Mouse (Mus musculus) 3134 (cell line): Measurements from ENCODE around the gene Ly86.

Source experiments
- DNase-seq: peaks from one replicate; pipeline ENCODE4 v3.0.0-alpha.2; 2011; ENCODE audit warnings: low spot score; ENCODE audit not compliant: insufficient read length; ENCODE audit errors: extremely low read depth

Ly86 gene

DNA sequence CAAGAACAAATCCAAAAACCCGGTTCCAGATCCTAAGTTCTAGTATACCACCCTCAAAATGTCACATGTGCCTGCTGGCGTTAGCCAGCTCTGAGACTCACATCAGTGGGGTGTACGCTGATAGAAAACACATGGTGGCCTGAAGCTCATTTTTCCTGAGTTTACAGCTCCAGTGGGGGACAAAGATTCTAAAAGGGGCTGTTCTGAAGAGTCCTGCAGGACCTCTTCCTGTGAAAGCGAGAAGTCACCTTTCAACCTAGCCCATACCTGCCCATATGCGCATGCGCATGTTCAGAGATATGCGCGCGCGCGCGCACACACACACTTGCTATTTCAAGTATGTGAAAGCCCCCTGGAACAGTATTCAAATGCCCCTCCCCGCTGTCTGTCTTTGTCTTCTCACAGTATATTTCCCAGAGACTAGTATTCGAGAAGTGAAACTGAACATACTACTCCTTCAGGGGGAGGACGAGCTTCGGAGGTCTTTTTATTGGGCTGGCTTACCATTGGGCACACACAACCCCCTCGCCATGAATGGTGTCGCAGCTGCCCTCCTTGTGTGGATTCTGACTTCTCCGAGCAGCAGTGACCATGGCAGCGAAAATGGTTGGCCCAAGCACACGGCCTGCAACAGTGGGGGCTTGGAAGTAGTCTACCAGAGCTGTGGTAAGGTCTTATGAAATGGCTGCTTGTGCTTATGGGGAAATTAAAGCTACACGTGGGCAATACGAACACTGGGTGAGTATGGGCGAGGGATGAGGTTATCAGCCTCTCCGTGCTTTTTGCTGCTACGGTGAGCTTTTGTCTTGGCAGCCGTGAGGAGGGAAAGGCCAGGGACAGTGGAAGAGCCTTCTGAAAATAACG lies at the start of gene Ly86:
TSS of gene Ly86 (plus strand) at position 300 of the 864 bp plus-strand sequence.
- DNase-seq, result no peak

DNA sequence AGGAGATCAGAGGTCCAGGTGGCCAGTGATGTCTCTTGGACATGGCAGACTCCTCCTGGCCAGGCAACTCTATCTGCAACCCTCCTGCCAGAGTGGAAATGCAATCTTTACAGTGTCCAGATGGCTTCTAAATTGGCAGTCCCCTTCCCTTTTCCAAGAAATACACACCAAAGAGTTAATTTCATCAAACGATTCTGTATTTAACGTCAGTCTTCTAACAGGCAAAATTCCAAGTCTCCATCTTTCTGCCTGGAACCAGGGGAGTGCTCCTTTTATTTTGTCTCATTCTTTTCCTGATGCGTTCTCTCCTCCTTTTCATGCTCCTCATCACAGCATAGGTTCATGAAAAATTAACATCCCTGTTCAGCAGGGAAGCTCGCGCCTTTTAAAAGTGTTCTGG lies 47.1 kb upstream of the Ly86 start:
- DNase-seq, result no peak

GRCm38 (mm10) chr13:37298856-37299255 lies 46.2 kb upstream of the Ly86 start:
- no peak for DNase-seq

DNA sequence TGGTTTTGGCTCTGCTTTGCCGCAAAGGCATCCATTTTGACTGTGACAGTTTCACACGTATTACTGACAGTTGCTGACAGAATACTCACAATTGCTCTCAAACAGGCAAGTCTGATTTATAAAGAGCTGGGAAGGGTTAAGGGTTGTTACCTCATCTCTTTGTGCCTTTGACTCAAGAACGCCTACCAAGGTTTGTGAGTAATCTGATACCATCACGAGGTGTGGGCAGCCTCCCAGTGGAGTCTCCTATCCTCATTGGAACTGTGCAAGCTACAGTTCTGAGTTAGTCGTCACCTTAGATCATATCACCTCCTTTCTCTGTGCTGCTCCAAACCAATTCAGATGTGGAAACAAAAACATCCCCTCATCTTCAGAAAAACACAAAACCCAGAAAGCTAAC lies 42.1 kb upstream of the Ly86 start:
- no peak for DNase-seq

GRCm38 (mm10) chr13:37308006-37308405 lies 37.0 kb upstream of the Ly86 start:
- DNase-seq, result no peak

- DNase-seq, result no peak
Measured at GRCm38 (mm10) chr13:37309296-37309695, 35.7 kb upstream of the Ly86 start.

GRCm38 (mm10) chr13:37310331-37310730 lies 34.7 kb upstream of the Ly86 start:
- no peak for DNase-seq

DNA sequence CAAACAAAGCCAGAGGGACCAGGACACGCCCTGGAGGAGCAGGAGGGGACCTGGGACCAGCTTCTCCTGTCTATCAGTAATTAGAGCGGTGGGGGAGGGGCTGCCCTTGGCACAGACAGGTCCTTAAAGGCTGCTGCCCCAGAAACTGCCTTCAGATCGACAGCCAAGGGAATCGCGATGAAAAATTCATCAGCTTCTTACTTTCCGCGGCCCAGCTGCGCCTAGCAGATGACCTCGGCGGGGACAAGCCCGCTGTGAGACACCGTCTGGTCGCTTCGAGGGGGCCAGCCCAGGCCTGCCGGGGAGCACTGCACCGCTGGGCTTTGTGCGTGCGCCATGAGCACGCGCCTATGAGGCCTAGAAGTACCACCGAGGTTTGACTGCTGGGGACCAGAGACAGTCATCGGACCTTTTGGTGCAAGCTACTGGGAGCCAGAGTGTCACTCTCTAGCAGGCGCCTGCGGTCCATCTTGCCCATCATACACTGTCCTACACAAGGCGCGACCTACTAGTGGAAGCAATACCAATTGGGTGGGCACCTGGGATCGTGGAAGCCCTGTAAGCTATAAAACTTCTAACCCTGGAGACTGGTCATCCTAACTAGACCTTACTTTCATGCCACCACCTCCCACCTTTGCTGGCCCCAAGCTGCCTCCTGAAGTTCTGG lies 33.3 kb upstream of the Ly86 start:
- DNase-seq, result no peak

DNA sequence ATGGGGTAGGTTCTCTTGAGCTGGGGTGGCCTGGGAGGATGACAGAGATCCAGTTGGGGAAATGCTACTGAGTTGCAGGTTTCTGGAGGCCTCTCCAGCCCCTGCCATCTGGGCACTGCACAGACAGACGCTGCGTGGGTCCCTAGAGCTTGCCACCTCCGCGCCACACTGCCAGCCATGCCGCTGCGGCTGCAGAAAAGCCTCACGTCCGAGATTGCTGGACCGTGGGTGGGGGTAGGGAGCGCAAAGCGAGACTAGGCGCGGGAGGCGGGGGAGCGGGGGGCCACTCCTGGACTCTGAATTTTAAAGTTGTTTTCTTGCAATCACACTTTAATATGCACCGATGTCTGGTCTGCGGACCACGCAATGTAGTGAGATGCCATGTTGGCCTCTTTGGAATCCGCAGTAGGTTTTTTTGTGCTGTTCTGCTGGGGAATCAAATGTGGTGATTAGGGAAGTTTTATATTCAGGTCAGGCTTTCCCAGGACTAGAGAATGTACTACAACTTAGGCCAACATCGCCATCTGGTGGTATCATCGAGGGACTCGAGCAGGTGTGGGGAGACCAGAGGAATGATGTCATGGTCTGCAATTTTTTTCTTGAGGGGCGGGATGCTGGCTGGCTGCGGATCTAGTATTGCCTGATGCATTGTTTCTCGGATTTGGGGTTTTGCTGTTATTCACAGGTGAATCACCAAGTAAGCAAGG lies 32.6 kb upstream of the Ly86 start:
- peak; percentile 27 for DNase-seq

- no peak for DNase-seq
Measured at GRCm38 (mm10) chr13:37312951-37313350, 32.1 kb upstream of the Ly86 start.

DNA sequence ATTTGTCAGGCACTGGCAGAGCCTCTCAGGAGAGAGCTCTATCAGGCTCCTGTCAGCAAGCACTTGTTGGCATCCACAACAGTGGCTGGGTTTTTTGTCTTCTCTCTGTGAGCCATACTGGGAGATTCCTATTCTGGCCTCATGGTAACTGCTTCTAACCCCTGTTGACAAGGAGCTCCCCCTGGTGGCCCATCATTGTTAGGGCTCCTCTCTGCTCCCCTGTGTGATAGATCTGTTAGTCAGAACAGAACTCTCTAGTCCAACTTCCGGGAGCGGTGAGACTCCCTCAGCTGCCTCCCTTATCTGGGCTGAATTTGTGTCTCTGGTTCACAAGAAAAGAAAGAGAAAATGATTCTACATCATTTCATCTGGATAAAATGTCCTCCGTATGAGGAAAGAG lies 19.5 kb upstream of the Ly86 start:
- DNase-seq, result no peak

GRCm38 (mm10) chr13:37329747-37330146 lies 15.3 kb upstream of the Ly86 start:
- no peak for DNase-seq

DNA sequence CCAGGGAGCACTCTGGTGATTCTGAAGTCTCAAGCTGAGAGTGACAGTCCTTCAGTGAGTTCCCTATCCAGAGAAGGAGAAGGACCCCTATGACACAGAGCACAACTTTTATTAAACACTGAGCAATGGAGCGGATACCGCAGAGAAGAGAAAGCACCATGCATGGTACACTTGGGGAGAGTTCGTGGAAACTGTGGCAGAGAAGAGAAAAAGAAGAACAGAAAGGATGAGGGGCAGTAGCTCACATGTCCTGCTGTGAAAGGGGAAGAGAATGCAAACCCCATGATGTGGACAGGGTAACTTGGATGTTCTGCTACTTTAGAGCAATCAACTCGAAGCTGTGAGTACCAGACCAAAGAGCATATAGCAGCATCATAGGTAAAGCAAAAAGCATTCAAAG lies 14.0 kb upstream of the Ly86 start:
- DNase-seq, result no peak

DNA sequence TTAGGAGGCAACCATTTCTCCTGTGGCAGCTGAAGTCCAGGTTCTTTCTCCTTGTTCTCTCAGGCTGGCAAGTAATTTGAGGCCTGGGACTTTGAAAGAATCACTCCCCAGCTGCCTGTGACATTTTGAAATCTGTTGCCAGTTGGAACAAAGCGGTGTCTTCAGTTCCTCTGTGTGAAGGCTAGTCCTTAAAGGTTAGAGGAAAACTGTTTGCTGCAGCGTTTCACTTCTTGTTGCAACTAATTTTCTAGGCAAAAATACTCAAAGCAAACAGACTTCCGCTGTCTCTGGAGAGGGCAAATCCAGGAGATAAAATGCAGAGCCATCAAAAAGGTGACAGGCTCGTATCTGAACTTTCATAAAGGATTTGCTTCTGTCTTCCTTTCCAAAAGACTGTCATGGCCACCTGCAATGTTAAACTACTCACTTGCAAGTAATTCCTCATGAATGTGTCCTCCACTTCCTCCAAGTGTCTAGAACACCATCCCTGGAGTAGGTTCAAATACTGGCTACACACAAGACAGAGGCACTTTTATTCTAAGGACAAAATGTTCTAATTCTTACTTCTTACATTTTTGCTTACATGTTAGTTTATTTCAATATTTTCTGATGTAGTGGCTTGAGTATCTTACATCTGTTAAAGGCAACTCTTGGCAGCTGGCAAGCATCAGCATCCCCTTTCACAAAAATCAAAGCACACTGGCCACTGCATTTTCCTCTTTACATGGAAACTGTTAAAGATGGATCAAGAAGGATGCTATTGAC lies 12.0 kb upstream of the Ly86 start:
- no peak for DNase-seq

- no peak for DNase-seq
Measured at GRCm38 (mm10) chr13:37333544-37333870, 11.5 kb upstream of the Ly86 start.

- no peak for DNase-seq
Measured at GRCm38 (mm10) chr13:37337269-37337668, 7.7 kb upstream of the Ly86 start.

DNA sequence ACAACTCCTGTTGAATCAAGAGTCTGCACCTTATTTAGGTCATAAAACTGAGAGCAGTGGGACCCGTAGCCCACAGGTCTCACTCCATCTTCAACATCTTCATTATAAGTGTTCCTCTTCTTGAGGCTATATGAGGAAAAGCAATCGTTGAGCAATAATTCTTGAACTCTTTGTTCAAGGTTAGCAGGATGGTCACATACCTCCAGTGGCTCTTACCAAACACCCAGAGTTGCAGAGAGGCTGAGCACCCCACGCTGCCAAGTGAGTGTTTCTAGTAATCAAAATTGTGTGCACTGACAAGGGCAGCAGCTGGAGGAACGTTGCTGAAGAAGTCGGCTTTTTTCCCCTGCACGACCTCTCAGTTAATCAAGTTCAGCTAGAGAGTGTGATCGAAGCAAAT lies 7.1 kb upstream of the Ly86 start:
- no peak for DNase-seq

DNA sequence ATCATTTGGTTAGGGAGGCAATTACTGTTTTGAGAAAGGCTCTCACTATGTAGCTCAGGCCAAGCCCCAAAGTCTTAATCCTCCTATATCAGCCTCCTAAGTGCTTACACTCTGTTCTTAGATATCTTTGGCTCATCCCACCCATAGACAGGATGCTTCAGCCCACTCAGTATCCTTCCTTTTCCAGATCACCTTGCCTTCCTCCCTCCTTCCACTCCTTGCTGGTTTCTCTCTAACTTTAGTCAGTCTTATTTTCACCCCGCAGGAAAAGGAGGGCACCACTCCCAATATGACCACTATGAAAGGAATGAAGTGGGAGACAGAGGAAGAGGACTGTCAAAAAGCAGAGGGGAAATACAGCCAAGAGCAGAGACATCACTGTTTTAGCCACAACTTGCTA lies 2.2 kb upstream of the Ly86 start:
- DNase-seq, result no peak

DNA sequence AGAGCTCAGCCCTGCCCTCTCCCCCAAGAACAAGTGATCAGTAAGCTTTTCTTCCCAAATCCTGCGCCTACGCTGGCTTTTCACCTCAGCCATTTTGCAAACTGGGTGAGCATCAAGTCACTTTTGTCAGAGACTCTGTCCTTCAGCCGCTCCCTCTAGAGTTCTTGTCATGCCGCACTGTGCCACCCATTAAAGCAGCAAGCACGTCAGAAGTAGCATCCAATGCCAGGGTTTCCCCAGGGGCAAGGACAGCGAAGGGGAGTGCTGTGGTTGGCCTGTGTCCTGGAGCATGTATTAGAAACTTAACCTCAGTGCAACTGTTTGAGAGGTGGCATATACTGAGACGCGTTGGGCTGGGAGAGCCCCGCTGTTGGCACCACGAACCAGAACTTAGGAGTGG lies 815 bp downstream of the Ly86 start:
- no peak for DNase-seq

DNA sequence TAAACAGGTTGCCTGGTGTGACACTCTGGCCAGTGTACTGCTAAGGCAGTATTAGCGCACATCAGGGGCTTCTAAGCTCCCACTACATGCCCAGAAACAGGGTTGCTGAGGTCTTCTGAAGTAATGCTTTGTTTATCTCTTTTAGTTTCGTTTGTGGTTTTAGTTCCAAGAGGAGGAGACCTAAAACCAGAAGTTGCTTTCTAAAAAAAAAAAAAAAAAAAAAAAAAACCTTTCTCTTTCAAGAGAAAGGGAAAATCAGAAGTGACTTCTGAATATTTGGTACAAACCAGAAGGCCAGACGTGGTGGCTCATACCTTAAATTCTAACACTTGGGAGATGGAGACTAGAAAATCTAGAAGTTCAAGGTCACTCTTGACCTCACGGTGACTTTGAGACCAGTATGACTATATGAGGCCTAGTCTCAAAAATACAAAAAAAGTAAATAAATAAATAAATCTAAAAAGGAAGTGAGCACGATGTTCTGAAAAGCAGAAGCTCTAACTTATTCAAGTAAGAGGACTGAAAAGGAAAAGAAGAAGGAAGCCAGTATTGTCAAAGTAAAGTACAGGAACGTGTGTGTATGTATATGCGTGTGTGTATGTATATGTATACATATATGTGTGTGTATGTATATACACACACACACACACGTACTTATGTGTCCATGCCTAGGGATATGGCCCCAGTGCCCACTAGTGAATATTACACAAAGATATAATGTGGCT lies 3.0 kb downstream of the Ly86 start:
- no peak for DNase-seq
